28 mouse cellular contexts compared by ENCODE assay signal in the genomic region with DNA sequence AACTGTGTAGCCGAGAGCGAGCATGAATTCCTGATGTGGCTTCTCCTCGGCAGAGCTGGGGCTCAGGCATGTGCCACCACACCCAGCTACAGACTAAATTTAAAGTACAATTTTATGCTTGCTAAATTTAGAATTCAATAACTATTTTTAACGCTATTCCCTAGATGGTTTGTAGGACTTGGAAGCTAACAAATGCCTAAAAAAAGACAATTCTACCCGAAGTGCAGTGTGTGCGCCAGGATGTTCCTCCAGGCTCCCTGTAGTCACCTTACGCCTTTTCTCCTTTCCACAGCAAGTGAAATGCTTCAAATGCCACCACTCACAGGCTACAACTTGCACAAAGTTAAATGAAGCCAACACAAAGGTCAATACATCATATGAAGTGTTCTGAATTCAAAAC. TPM values are rescaled to one million over a fixed set of nuclear protein-coding genes. Genes with fewer than 3 reads are reported as not detected.
A peak's percentile ranks its signal among the peaks of the same experiment; 100 is the strongest.
DNase-seq lines count a peak whose midpoint lies in the region; ATAC-seq and TF ChIP-seq lines count a peak whose summit lies in the region.
"Had no signal": no experiment of that assay in that cellular context is flagged by ENCODE, and none has a peak within 500 bp of the region (broad histone marks: within the 10 kb centered on the region; RNA-seq: fewer than 3 reads in every experiment).

No protein-coding gene starts in this region.

- no peak for TF ChIP-seq POLR2A in embryonic fibroblast, embryonic 13.5 days (IDR thresholded peaks at IDR 0.05; ENCODE audit: low read depth, low read length)

- H3K4me2 ChIP-seq in heart, embryonic 13.5 days: no peak overlapping the region
- H3K4me2 ChIP-seq: hindbrain, embryonic 13.5 days; liver, embryonic 15.5 days; lung, embryonic 15.5 days; neural tube, embryonic 15.5 days had no signal

- WGBS in heart, embryonic 13.5 days: 60% methylated on average over 7 of the region's 7 CpGs

- no peaks in the 10 kb centered on the region for H3K9me3 ChIP-seq in heart, embryonic 13.5 days
- H3K9me3 ChIP-seq: G1E; hindbrain, embryonic 13.5 days; limb, embryonic 10.5 days; liver, embryonic 15.5 days; lung, embryonic 15.5 days; megakaryocyte, embryonic 14.5 days; neural tube, embryonic 15.5 days had no signal

- H3K4me3 ChIP-seq in heart, embryonic 13.5 days: no peak overlapping the region
- H3K4me3 ChIP-seq in embryonic fibroblast, embryonic 13.5 days (ENCODE audit: insufficient read depth, low read length): no peak overlapping the region
- H3K4me3 ChIP-seq: hindbrain, embryonic 13.5 days; limb, embryonic 10.5 days; liver, embryonic 15.5 days; lung, embryonic 15.5 days; megakaryocyte, embryonic 14.5 days; neural tube, embryonic 15.5 days had no signal

- peak; percentile 54; the same call in 1 of the 2 replicates for ATAC-seq in frontal cortex, adult (ENCODE audit: low TSS enrichment)
- ATAC-seq in heart, embryonic 13.5 days (ENCODE audit: extremely low read depth, insufficient number of reproducible peaks, low FRiP score, low TSS enrichment): no peak
- ATAC-seq: inflammation-experienced regulatory T-cells, adult 6 months; Patski had no signal

- H3K27me3 ChIP-seq in heart, embryonic 13.5 days (replicated peaks): no peaks in the 10 kb centered on the region
- H3K27me3 ChIP-seq: CH12.LX; hindbrain, embryonic 13.5 days; liver, embryonic 15.5 days; lung, embryonic 15.5 days; megakaryocyte, embryonic 14.5 days; neural tube, embryonic 15.5 days; Patski had no signal

- peaks cover 86% of the 10 kb centered on the region for H3K36me3 ChIP-seq in heart, embryonic 13.5 days

- peak overlapping the region; percentile 72 for H3K9ac ChIP-seq in heart, embryonic 13.5 days
- H3K9ac ChIP-seq: hindbrain, embryonic 13.5 days; liver, embryonic 15.5 days; lung, embryonic 15.5 days; neural tube, embryonic 15.5 days had no signal

- no peak for DNase-seq in frontal cortex, postnatal 25 days (ENCODE audit: low spot score in 2 of 2)
- DNase-seq in heart, adult 11 months: no peak
- peak; percentile 63 for DNase-seq in brain, adult 2 months (ENCODE audit: low read depth, low spot score)
- DNase-seq in kidney, postnatal 25 days: no peak
- no peak for DNase-seq in spleen, postnatal 10 days (ENCODE audit: low spot score in 2 of 2)
- DNase-seq: adrenal gland, postnatal 36 days; B cell, adult 2 months; cerebellum, adult 11 months; cerebellum, postnatal 10 days; gastrocnemius, postnatal 10 days; kidney, adult 18-20 months; liver; lung, postnatal 36 days; right cerebral cortex, adult 18-20 months had no signal

- peak overlapping the region; percentile 83 for H3K27ac ChIP-seq in heart, embryonic 13.5 days (replicated peaks)
- peak overlapping the region; percentile 73 for H3K27ac ChIP-seq in embryonic fibroblast, embryonic 13.5 days (ENCODE audit: insufficient read depth, low read length)
- H3K27ac ChIP-seq: hindbrain, embryonic 13.5 days; kidney, postnatal 0 days; limb, embryonic 10.5 days; liver, embryonic 15.5 days; lung, embryonic 15.5 days; neural tube, embryonic 15.5 days had no signal

- H3K4me1 ChIP-seq in heart, embryonic 13.5 days: peaks cover 49% of the 10 kb centered on the region
- H3K4me1 ChIP-seq in embryonic fibroblast, embryonic 13.5 days (ENCODE audit: control insufficient read depth, insufficient read depth, low read length): peaks cover 31% of the 10 kb centered on the region
- H3K4me1 ChIP-seq: liver, embryonic 15.5 days had no signal

- TF ChIP-seq CTCF in embryonic fibroblast, embryonic 13.5 days (IDR thresholded peaks at IDR 0.05; ENCODE audit: borderline replicate concordance, insufficient read depth, low read length): no peak

RNA-seq across cellular contexts. Expression of gene Crtc3, which starts 58.7 kb away (rescaled TPM):
- 14.9 and 16.6 TPM in 2 replicates for polyA plus RNA-seq in heart, embryonic 13.5 days (2015; fragmentation: Nextera tagmentation; extraction: Ambion mirVana)
- polyA plus RNA-seq in embryonic fibroblast, embryonic 13.5 days (2011; ENCODE audit: insufficient read length, low read depth, missing spikeins): 21.6 and 27.7 TPM in 2 replicates
